Mouse (Mus musculus): Measurements from ENCODE around the gene Zfp428. TPM values are rescaled to one million over a fixed set of nuclear protein-coding genes. Genes with fewer than 3 reads are reported as not detected.

The Zfp428 gene
- polyA plus RNA-seq, 1 experiment from 2014 or later: 3.2 TPM

DNA sequence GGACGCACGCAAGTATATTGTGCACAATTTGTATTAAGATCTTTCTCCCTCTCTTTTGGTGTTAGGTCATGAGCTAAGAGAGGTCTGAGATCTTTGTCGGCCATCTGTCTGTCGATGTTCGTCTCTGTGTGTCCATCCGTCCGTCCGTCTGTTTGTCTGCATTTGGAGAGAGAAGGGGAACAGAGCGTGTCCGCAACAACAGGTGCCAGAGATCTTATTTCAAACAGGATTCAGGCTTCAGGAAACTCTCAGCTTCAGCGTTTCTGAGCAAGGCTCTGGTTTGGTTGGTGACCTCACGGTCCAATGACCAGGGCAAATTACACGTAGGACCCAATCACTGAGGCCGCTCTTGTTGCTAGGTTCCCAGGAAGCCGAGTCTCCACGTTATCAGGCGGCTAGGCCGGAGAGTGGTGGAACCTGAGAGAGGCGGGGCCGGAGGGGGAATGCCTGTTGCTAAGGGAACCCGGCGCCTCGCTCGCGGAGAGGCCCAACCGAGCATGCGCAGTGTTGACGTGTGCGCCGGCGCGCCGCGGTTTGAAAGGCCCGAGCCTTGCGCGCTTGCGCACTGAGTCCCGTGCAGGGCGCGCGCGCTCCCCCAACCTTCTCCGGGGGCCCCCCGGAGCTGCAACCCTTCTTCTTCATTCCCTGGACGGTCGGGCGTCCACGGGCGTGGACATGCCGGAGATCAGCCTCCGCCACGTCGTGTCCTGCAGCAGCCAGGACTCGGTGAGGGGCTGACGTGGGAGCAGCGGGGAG is 40.0 kb downstream of the Zfp428 start:
- Histone ChIP-seq H3K27ac (ENCODE audit: low read length) (peak overlapping the region; percentile 63), H3K4me3 (ENCODE audit: low read depth, low read length) (peak overlapping the region; percentile 90), H3K4me2 (ENCODE audit: low read depth, low read length) (peak overlapping the region; percentile 83), H3K9me3 (replicated peaks; ENCODE audit: control insufficient read depth, low read length) (no peaks in the 10 kb centered on the region), H3K4me1 (ENCODE audit: control insufficient read depth, low read depth, low read length) (peaks cover 16% of the 10 kb centered on the region), H3K36me3 (ENCODE audit: control insufficient read depth, insufficient read depth) (no peaks in the 10 kb centered on the region), H3K9ac (ENCODE audit: low read depth, low read length) (peak overlapping the region; percentile 90), H3K27me3 (ENCODE audit: control insufficient read depth, insufficient read depth, low read depth, low read length) (no peaks in the 10 kb centered on the region)
- under 1% methylated on average over 53 of the region's 57 CpGs for WGBS (ENCODE audit: insufficient replicate concordance)
- ATAC-seq (ENCODE audit: low read depth): peak; percentile 99

GRCm38 (mm10) chr7:24547534-24548036 is 40.8 kb downstream of the Zfp428 start:
- peak overlapping the region; percentile 90 for H3K4me3 ChIP-seq (ENCODE audit: low read depth, low read length)
- H3K4me2 ChIP-seq (ENCODE audit: low read depth, low read length): peak overlapping the region; percentile 83
- ATAC-seq (ENCODE audit: low read depth): no peak
- WGBS (ENCODE audit: insufficient replicate concordance): 27% methylated on average over 13 of the region's 13 CpGs
- H3K9ac ChIP-seq (ENCODE audit: low read depth, low read length): peak overlapping the region; percentile 90
- no peaks in the 10 kb centered on the region for H3K36me3 ChIP-seq (ENCODE audit: control insufficient read depth, insufficient read depth)
- H3K4me1 ChIP-seq (ENCODE audit: control insufficient read depth, low read depth, low read length): peaks cover 17% of the 10 kb centered on the region
- no peaks in the 10 kb centered on the region for H3K27me3 ChIP-seq (ENCODE audit: control insufficient read depth, insufficient read depth, low read depth, low read length)
- H3K27ac ChIP-seq (ENCODE audit: low read length): peak overlapping the region; percentile 55
- no peaks in the 10 kb centered on the region for H3K9me3 ChIP-seq (replicated peaks; ENCODE audit: control insufficient read depth, low read length)

- WGBS (ENCODE audit: insufficient replicate concordance): 64% methylated on average over 12 of the region's 12 CpGs
- H3K9me3 ChIP-seq (replicated peaks; ENCODE audit: control insufficient read depth, low read length): no peaks in the 10 kb centered on the region
- H3K27ac ChIP-seq (ENCODE audit: low read length): peak overlapping the region; percentile 73
- peak overlapping the region; percentile 20 for H3K4me2 ChIP-seq (ENCODE audit: low read depth, low read length)
- peaks cover 10% of the 10 kb centered on the region for H3K4me1 ChIP-seq (ENCODE audit: control insufficient read depth, low read depth, low read length)
- no peaks in the 10 kb centered on the region for H3K27me3 ChIP-seq (ENCODE audit: control insufficient read depth, insufficient read depth, low read depth, low read length)
- no peak overlapping the region for H3K4me3 ChIP-seq (ENCODE audit: low read depth, low read length)
- H3K9ac ChIP-seq (ENCODE audit: low read depth, low read length): no peak overlapping the region
- peak; percentile 94 for ATAC-seq (ENCODE audit: low read depth)
- peaks cover 8% of the 10 kb centered on the region for H3K36me3 ChIP-seq (ENCODE audit: control insufficient read depth, insufficient read depth)
Measured at GRCm38 (mm10) chr7:24551985-24552759, 45.4 kb downstream of the Zfp428 start.

- no peak for ATAC-seq (ENCODE audit: low read depth)
- no peaks in the 10 kb centered on the region for H3K9me3 ChIP-seq (replicated peaks; ENCODE audit: control insufficient read depth, low read length)
- peaks cover 8% of the 10 kb centered on the region for H3K36me3 ChIP-seq (ENCODE audit: control insufficient read depth, insufficient read depth)
- no peak overlapping the region for H3K4me2 ChIP-seq (ENCODE audit: low read depth, low read length)
- no peak overlapping the region for H3K27ac ChIP-seq (ENCODE audit: low read length)
- H3K4me1 ChIP-seq (ENCODE audit: control insufficient read depth, low read depth, low read length): peaks cover 2% of the 10 kb centered on the region
- WGBS (ENCODE audit: insufficient replicate concordance): 83% methylated on average over 10 of the region's 10 CpGs
- H3K27me3 ChIP-seq (ENCODE audit: control insufficient read depth, insufficient read depth, low read depth, low read length): no peaks in the 10 kb centered on the region
- no peak overlapping the region for H3K4me3 ChIP-seq (ENCODE audit: low read depth, low read length)
- no peak overlapping the region for H3K9ac ChIP-seq (ENCODE audit: low read depth, low read length)
Measured at GRCm38 (mm10) chr7:24555786-24556185, 49.0 kb downstream of the Zfp428 start.

DNA sequence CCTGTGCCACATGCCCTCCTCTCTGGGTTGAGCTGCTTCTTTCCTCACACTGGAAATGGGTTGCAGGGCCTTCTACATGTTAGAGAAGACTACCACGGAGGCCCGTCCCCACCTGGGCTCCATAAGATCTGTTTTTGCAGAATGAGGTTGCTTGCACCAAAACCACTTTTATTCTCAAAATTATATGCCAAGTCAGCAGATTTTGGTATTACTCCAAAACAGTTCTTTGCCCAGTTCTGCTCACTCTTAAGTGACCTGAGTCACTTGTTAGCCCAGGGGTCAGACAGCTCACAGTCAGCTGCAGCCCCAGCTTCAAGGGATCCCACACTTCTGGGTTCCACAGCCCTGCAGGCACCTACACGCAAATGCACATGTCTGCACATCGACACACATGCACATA is 54.6 kb downstream of the Zfp428 start:
- no peaks in the 10 kb centered on the region for H3K9me3 ChIP-seq (replicated peaks; ENCODE audit: control insufficient read depth, low read length)
- H3K4me1 ChIP-seq (ENCODE audit: control insufficient read depth, low read depth, low read length): no peaks in the 10 kb centered on the region
- no peak overlapping the region for H3K4me3 ChIP-seq (ENCODE audit: low read depth, low read length)
- no peak overlapping the region for H3K9ac ChIP-seq (ENCODE audit: low read depth, low read length)
- ATAC-seq (ENCODE audit: low read depth): no peak
- no peaks in the 10 kb centered on the region for H3K27me3 ChIP-seq (ENCODE audit: control insufficient read depth, insufficient read depth, low read depth, low read length)
- no peak overlapping the region for H3K27ac ChIP-seq (ENCODE audit: low read length)
- H3K36me3 ChIP-seq (ENCODE audit: control insufficient read depth, insufficient read depth): peaks cover 12% of the 10 kb centered on the region
- no peak overlapping the region for H3K4me2 ChIP-seq (ENCODE audit: low read depth, low read length)
- WGBS (ENCODE audit: insufficient replicate concordance): 82% methylated on average over 4 of the region's 4 CpGs

GRCm38 (mm10) chr7:24563191-24563836 is 56.5 kb downstream of the Zfp428 start:
- no peak overlapping the region for H3K9ac ChIP-seq (ENCODE audit: low read depth, low read length)
- no peak overlapping the region for H3K4me3 ChIP-seq (ENCODE audit: low read depth, low read length)
- no peak overlapping the region for H3K27ac ChIP-seq (ENCODE audit: low read length)
- H3K27me3 ChIP-seq (ENCODE audit: control insufficient read depth, insufficient read depth, low read depth, low read length): no peaks in the 10 kb centered on the region
- ATAC-seq (ENCODE audit: low read depth): no peak
- H3K36me3 ChIP-seq (ENCODE audit: control insufficient read depth, insufficient read depth): peaks cover 25% of the 10 kb centered on the region
- H3K4me2 ChIP-seq (ENCODE audit: low read depth, low read length): no peak overlapping the region
- no peaks in the 10 kb centered on the region for H3K9me3 ChIP-seq (replicated peaks; ENCODE audit: control insufficient read depth, low read length)
- no peaks in the 10 kb centered on the region for H3K4me1 ChIP-seq (ENCODE audit: control insufficient read depth, low read depth, low read length)
- 75% methylated on average over 8 of the region's 8 CpGs for WGBS (ENCODE audit: insufficient replicate concordance)

GRCm38 (mm10) chr7:24563837-24564206 is 57.0 kb downstream of the Zfp428 start:
- H3K36me3 ChIP-seq (ENCODE audit: control insufficient read depth, insufficient read depth): peaks cover 25% of the 10 kb centered on the region

GRCm38 (mm10) chr7:24564607-24565265 is 57.9 kb downstream of the Zfp428 start:
- Histone ChIP-seq H3K27me3 (ENCODE audit: control insufficient read depth, insufficient read depth, low read depth, low read length) (no peaks in the 10 kb centered on the region), H3K9ac (ENCODE audit: low read depth, low read length) (no peak overlapping the region), H3K4me2 (ENCODE audit: low read depth, low read length) (no peak overlapping the region), H3K9me3 (replicated peaks; ENCODE audit: control insufficient read depth, low read length) (no peaks in the 10 kb centered on the region), H3K27ac (ENCODE audit: low read length) (no peak overlapping the region), H3K36me3 (ENCODE audit: control insufficient read depth, insufficient read depth) (peaks cover 25% of the 10 kb centered on the region), H3K4me1 (ENCODE audit: control insufficient read depth, low read depth, low read length) (no peaks in the 10 kb centered on the region), H3K4me3 (ENCODE audit: low read depth, low read length) (no peak overlapping the region)
- WGBS (ENCODE audit: insufficient replicate concordance): 58% methylated on average over 6 of the region's 6 CpGs
- ATAC-seq (ENCODE audit: low read depth): peak; percentile 49; the same call in 1 of the 2 replicates

More at GRCm38 (mm10) chr7:24563837-24564206, 57.0 kb downstream of the Zfp428 start:
- Histone ChIP-seq H3K27me3 (ENCODE audit: control insufficient read depth, insufficient read depth, low read depth, low read length) (no peaks in the 10 kb centered on the region), H3K9me3 (replicated peaks; ENCODE audit: control insufficient read depth, low read length) (no peaks in the 10 kb centered on the region), H3K27ac (ENCODE audit: low read length) (no peak overlapping the region), H3K4me2 (ENCODE audit: low read depth, low read length) (no peak overlapping the region), H3K4me3 (ENCODE audit: low read depth, low read length) (no peak overlapping the region), H3K9ac (ENCODE audit: low read depth, low read length) (no peak overlapping the region), H3K4me1 (ENCODE audit: control insufficient read depth, low read depth, low read length) (no peaks in the 10 kb centered on the region)
- 67% methylated on average over 4 of the region's 4 CpGs for WGBS (ENCODE audit: insufficient replicate concordance)
- ATAC-seq (ENCODE audit: low read depth): no peak

All from liver, embryonic 16.5 days (tissue).